Mouse (Mus musculus): ENCODE measurements at regions not wholly inside any gene's neighbourhood (a gene's known extent, or its start where the extent isn't known, plus 50 kb on each side); places are given as distances from the start of the nearest gene placed in this dataset.

DNA sequence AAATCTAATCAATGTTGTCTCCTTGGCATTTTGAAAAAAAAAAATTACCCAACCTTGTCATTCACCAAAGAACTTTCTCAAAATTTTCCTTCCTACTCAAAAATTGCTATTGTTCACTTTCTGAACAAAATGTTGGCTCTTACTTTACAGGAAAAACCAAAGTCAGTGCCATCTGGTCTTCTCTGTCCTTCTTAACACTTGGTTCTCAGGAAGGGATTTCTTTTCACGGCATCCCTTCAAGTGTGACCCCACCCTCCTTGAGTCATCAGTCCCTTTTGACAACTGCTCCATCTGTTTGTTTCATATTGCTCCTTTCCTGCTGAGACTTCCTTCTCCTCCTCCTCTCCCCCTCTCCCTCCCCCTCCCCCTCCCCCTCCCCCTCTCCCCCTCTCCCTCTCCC lies 245.1 kb upstream of the Pex5l start:
- no peak for TF ChIP-seq POLR2A (IDR thresholded peaks at IDR 0.05; ENCODE audit: extremely low read depth, insufficient read depth, low read length)
- no peak for TF ChIP-seq CTCF (IDR thresholded peaks at IDR 0.05; ENCODE audit: extremely low read depth, insufficient read depth, low read length)
